Mouse (Mus musculus) liver, postnatal 0 days (tissue): Measurements from ENCODE around the gene Sstr5. TPM values are rescaled to one million over a fixed set of nuclear protein-coding genes. Genes with fewer than 3 reads are reported as not detected.

ENCODE experiments used
- ATAC-seq: fragments of 200-750 bp; cut with Nextera tagmentation; 2 replicates; pipeline ENCODE4 v1.8.0; 2017; ENCODE audit warnings: mild to moderate bottlenecking, moderate library complexity
- DNase-seq: peaks from one replicate; pipeline ENCODE4 v3.0.0-alpha.2; 2016
- H3K27ac ChIP-seq: fragments of 300-500 bp; sonication (generic); 2 replicates; pipeline ENCODE4 v1.5.1; 2014; ENCODE audit warnings: antibody characterized with exemption, moderate library complexity, mild to moderate bottlenecking, low read depth
- H3K27me3 ChIP-seq: fragments of 300-500 bp; sonication (generic); 2 replicates; pipeline ENCODE4 v1.6.1; 2014; ENCODE audit warnings: low read length, control low read depth, mixed read lengths; ENCODE audit not compliant: insufficient read depth
- H3K36me3 ChIP-seq: fragments of 300-500 bp; sonication (generic); replicated peaks from 2 replicates; pipeline ENCODE4 v1.6.1; 2014; ENCODE audit warnings: mild to moderate bottlenecking, control low read depth, low read length, moderate library complexity, mixed read lengths; ENCODE audit not compliant: insufficient read depth
- H3K4me1 ChIP-seq: fragments of 300-500 bp; sonication (generic); 2 replicates; pipeline ENCODE4 v1.6.1; 2014; ENCODE audit warnings: antibody characterized with exemption, mild to moderate bottlenecking, control low read depth; ENCODE audit not compliant: insufficient read depth
- H3K4me2 ChIP-seq: fragments of 300-500 bp; sonication (generic); 2 replicates; pipeline ENCODE4 v1.6.1; 2014; ENCODE audit warnings: low read depth, mild to moderate bottlenecking, low read length, moderate library complexity, mixed read lengths
- H3K4me3 ChIP-seq: fragments of 300-500 bp; sonication (generic); 2 replicates; pipeline ENCODE4 v1.5.1; 2014; ENCODE audit warnings: low read depth, low read length
- H3K9ac ChIP-seq: fragments of 300-500 bp; sonication (generic); replicated peaks from 2 replicates; pipeline ENCODE4 v1.6.1; 2014; ENCODE audit warnings: mild to moderate bottlenecking, moderate library complexity
- H3K9me3 ChIP-seq: fragments of 300-500 bp; sonication (generic); 2 replicates; pipeline ENCODE4 v1.6.1; 2016; ENCODE audit warnings: mild to moderate bottlenecking, control low read depth, low read length, mixed read lengths
- CTCF ChIP-seq: sonication (generic); IDR thresholded peaks from 2 replicates; pipeline ENCODE4 v1.5.1; 2016; ENCODE audit warnings: antibody characterized with exemption, low read depth
- EP300 ChIP-seq: IDR thresholded peaks from 2 replicates; pipeline ENCODE4 v1.6.1; 2016; ENCODE audit warnings: antibody characterized with exemption, low read depth, mild to moderate bottlenecking
- WGBS: fragments of 180-500 bp; shearing (Covaris S2); extraction: QIAGEN DNeasy Blood & Tissue Kit; methylation state at CpG from one replicate; pipeline ENCODE4 v1.1.7; 2014; ENCODE audit not compliant: insufficient replicate concordance; 5-methylcytosine and 5-hydroxymethylcytosine counted together
- polyA plus RNA-seq: library from polyadenylated mRNA; unstranded; fragments of >200 nt; fragmentation: Nextera tagmentation; extraction: Ambion mirVana; gene quantifications from 2 replicates; pipeline ENCODE4 v1.2.1, GENCODE M21; 2015

The Sstr5 gene
- polyA plus RNA-seq, 1 experiment from 2014 or later = not detected

DNA sequence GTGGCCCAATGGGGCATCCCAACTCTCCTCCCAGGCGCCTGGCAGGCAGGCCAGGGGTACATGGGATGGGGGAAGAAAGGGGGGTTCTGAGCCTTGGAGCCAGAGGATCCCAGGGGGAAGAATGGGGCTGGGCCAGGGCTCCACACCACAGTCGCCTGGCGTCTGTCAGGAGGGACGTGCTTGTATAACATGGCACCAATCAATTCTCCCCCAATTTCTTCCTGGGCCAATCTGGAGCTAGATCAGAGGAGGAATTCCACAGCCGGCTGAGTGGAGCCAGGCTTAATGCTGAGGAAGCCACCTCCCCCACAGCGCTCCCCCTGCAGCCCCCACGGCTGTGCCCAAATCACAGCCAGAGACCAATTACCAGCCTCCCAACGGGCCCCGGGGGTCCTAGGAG is 23.4 kb upstream of the Sstr5 start:
- no peak for TF ChIP-seq CTCF
- TF ChIP-seq EP300 = no peak

GRCm38 (mm10) chr17:25519511-25519910 is 22.4 kb upstream of the Sstr5 start:
- TF ChIP-seq CTCF (no peak), EP300 (no peak)
- no peak for DNase-seq
- H3K4me1 ChIP-seq = no peaks in the 10 kb centered on the region
- H3K4me3 ChIP-seq = no peak overlapping the region
- no peak overlapping the region for H3K4me2 ChIP-seq
- H3K27me3 ChIP-seq = no peaks in the 10 kb centered on the region
- 77% methylated on average over 5 of the region's 5 CpGs for WGBS
- no peak overlapping the region for H3K27ac ChIP-seq
- no peak for ATAC-seq
- no peak overlapping the region for H3K9ac ChIP-seq
- no peaks in the 10 kb centered on the region for H3K36me3 ChIP-seq
- H3K9me3 ChIP-seq = no peaks in the 10 kb centered on the region

More for the DNA sequence above, 23.4 kb upstream of the Sstr5 start:
- no peak for DNase-seq
- Histone ChIP-seq H3K4me2 (no peak overlapping the region), H3K4me3 (no peak overlapping the region), H3K4me1 (no peaks in the 10 kb centered on the region), H3K27ac (no peak overlapping the region), H3K27me3 (no peaks in the 10 kb centered on the region), H3K9ac (no peak overlapping the region), H3K36me3 (no peaks in the 10 kb centered on the region), H3K9me3 (no peaks in the 10 kb centered on the region)
- 53% methylated on average over 7 of the region's 9 CpGs for WGBS
- no peak for ATAC-seq

DNA sequence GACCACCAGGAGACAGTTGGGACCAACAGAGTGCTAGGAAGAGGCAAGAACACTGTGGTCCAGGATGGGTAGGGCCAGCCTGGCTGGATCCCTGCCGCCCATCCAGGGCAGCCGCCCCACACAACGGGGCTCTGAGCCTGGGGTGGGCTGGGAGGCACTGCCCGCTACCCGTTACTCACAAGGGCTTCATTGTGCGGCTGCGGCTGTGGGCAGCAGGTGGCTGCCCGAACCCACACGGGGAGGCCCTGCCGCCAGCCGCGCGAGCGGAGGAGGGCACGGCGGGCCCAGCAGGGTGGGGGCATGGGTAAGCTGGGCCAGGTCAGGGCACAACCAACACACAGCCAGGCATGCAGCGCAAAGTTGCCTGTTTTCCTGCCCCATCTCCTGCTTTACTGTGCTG is 21.1 kb upstream of the Sstr5 start:
- TF ChIP-seq CTCF (no peak), EP300 (no peak)
- no peak overlapping the region for H3K4me2 ChIP-seq
- WGBS = 85% methylated on average over 17 of the region's 17 CpGs
- no peak for DNase-seq
- no peak for ATAC-seq
- H3K9ac ChIP-seq = no peak overlapping the region
- no peak overlapping the region for H3K4me3 ChIP-seq
- H3K4me1 ChIP-seq = no peaks in the 10 kb centered on the region
- H3K36me3 ChIP-seq = no peaks in the 10 kb centered on the region
- no peaks in the 10 kb centered on the region for H3K9me3 ChIP-seq
- H3K27me3 ChIP-seq = no peaks in the 10 kb centered on the region
- H3K27ac ChIP-seq = no peak overlapping the region

DNA sequence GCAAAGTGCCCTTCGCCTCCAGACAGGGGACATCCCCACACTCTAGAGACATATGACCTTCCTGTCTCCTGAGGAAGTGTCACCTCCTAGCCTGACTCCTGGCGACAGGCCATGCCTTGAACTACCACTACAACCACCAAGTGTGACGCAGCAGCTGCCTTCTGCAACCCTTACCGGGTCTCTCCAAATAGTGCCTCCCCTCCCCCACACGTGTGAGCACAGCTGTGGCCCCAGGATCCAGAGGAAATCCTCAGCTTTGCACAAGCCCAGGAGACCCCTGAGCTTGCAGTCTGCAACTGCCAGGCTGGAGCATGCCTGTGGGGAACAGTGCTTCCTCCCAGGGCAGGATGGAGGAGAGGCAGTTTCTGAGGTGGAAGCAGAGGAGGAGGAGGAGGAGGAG is 19.2 kb upstream of the Sstr5 start:
- TF ChIP-seq CTCF (no peak), EP300 (no peak)
- Histone ChIP-seq H3K36me3 (no peaks in the 10 kb centered on the region), H3K9me3 (no peaks in the 10 kb centered on the region), H3K27ac (no peak overlapping the region), H3K9ac (no peak overlapping the region), H3K4me1 (no peaks in the 10 kb centered on the region), H3K4me2 (no peak overlapping the region), H3K27me3 (no peaks in the 10 kb centered on the region), H3K4me3 (no peak overlapping the region)
- ATAC-seq (no peak), DNase-seq (no peak)
- WGBS = 21% methylated on average over 5 of the region's 5 CpGs

GRCm38 (mm10) chr17:25514055-25514454 is 17.0 kb upstream of the Sstr5 start:
- H3K4me1 ChIP-seq = no peaks in the 10 kb centered on the region
- no peak overlapping the region for H3K27ac ChIP-seq
- H3K9me3 ChIP-seq = no peaks in the 10 kb centered on the region
- TF ChIP-seq CTCF = no peak
- TF ChIP-seq EP300 = no peak
- H3K4me3 ChIP-seq = no peak overlapping the region
- no peak overlapping the region for H3K4me2 ChIP-seq
- no peaks in the 10 kb centered on the region for H3K27me3 ChIP-seq
- H3K36me3 ChIP-seq = no peaks in the 10 kb centered on the region
- 81% methylated on average over 2 of the region's 2 CpGs for WGBS
- DNase-seq (no peak), ATAC-seq (no peak)
- H3K9ac ChIP-seq = no peak overlapping the region

- Histone ChIP-seq H3K4me2 (no peak overlapping the region), H3K9me3 (no peaks in the 10 kb centered on the region), H3K9ac (no peak overlapping the region), H3K4me1 (no peaks in the 10 kb centered on the region), H3K36me3 (no peaks in the 10 kb centered on the region), H3K4me3 (no peak overlapping the region), H3K27me3 (peaks cover 7% of the 10 kb centered on the region), H3K27ac (no peak overlapping the region)
- DNase-seq (no peak), ATAC-seq (no peak)
- 65% methylated on average over 3 of the region's 3 CpGs for WGBS
- TF ChIP-seq CTCF (no peak), EP300 (no peak)
These were observed 14.8 kb upstream of the Sstr5 start for GRCm38 (mm10) chr17:25511876-25512275.

GRCm38 (mm10) chr17:25510074-25510830 is 13.2 kb upstream of the Sstr5 start:
- H3K4me2 ChIP-seq = no peak overlapping the region
- peaks cover 7% of the 10 kb centered on the region for H3K27me3 ChIP-seq
- no peak overlapping the region for H3K4me3 ChIP-seq
- H3K36me3 ChIP-seq = no peaks in the 10 kb centered on the region
- H3K9ac ChIP-seq = no peak overlapping the region
- WGBS = 73% methylated on average over 10 of the region's 10 CpGs
- H3K27ac ChIP-seq = no peak overlapping the region
- no peak for ATAC-seq
- DNase-seq = no peak
- TF ChIP-seq CTCF (no peak), EP300 (no peak)
- no peaks in the 10 kb centered on the region for H3K9me3 ChIP-seq
- no peaks in the 10 kb centered on the region for H3K4me1 ChIP-seq
